Mouse (Mus musculus) T-cell, adult 66 days (primary cell): Measurements from ENCODE around the gene Nlrp4a. TPM values are rescaled to one million over a fixed set of nuclear protein-coding genes. Genes with fewer than 3 reads are reported as not detected.

Experiments used
- total RNA-seq, 2 experiments: library from RNA; stranded (reverse); gene quantifications; 3 replicates in 1 of 2; 4 replicates in 1 of 2; pipeline ENCODE4 v1.2.4; 2023

Nlrp4a gene
- total RNA-seq = not detected

GRCm38 (mm10) chr7:26434813-26435212 is at the start of gene Nlrp4a:
Gene Nlrp4a, plus strand, starts transcription at chr7:26435113.

GRCm38 (mm10) chr7:26403600-26403999 is 31.3 kb upstream of the Nlrp4a start, which contains the start of gene Nlrp9c:
Gene Nlrp9c, minus strand, starts transcription at chr7:26403700.

Other genes with a start within 250 kb of the Nlrp4a start
- gene Vmn1r184, start 174.8 kb upstream of the Nlrp4a start, total RNA-seq = not detected
- gene Cyp2a4, start 127.9 kb upstream of the Nlrp4a start, total RNA-seq = not detected
- not detected for gene Nlrp9c, start 31.4 kb upstream of the Nlrp4a start, total RNA-seq
- gene Nlrp9a, start 99.9 kb downstream of the Nlrp4a start, total RNA-seq = not detected
- not detected for gene Vmn1r185, start 183.4 kb downstream of the Nlrp4a start, total RNA-seq